Comparison of ENCODE assay signal across 10 mouse cellular contexts in the genomic region with DNA sequence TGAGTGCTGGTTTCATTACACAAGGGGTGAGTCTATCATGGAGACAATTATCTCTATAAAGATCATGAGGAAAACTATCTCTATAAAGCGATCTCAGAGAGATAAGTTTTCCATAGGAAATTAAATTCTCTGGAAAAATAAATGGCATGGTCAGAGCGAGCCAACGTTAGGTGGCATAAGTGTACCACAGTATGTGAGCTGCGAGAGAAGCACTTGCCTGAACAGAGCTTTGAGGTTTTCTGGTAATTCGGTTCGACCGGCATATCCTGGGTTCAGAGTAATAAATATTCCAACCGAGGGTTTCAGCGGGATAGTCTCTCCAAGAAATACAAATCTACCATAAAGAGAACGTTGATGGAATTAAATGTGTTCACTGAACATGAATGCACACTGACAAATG.
A peak's percentile ranks its signal among the peaks of the same experiment; 100 is the strongest.
DNase-seq lines count a peak whose midpoint lies in the region; ATAC-seq and TF ChIP-seq lines count a peak whose summit lies in the region.
"Had no signal": no experiment of that assay in that cellular context is flagged by ENCODE, and none has a peak within 500 bp of the region (broad histone marks: within the 10 kb centered on the region; RNA-seq: fewer than 3 reads in every experiment).

No protein-coding gene starts in this region.

- TF ChIP-seq CTCF in heart, adult 2 months (IDR thresholded peaks at IDR 0.05): peak; percentile 37

- intact Hi-C loops in heart, adult 2 months (cut with DNase I): no loop called here

- ATAC-seq in midbrain, embryonic 14.5 days (ENCODE audit: low FRiP score, low TSS enrichment): no peak
- no peak for ATAC-seq in midbrain, embryonic 16.5 days
- ATAC-seq in heart, embryonic 11.5 days (replicated peaks; ENCODE audit: insufficient number of reproducible peaks, low FRiP score, low TSS enrichment): no peak

- no peak for DNase-seq in heart, adult 2 months
- no peak for DNase-seq in heart, postnatal 4 days
- DNase-seq in midbrain, embryonic 14.5 days: peak; percentile 56
- DNase-seq in cerebellum, adult 9-11 months: peak; percentile 60
- DNase-seq in right cerebral cortex, postnatal 10 days (ENCODE audit: low spot score in 2 of 2): peak; percentile 51
- no peak for DNase-seq in urinary bladder, postnatal 36 days (ENCODE audit: low spot score in 2 of 2)
- DNase-seq: adrenal gland, adult 2 months had no signal

- H3K79me2 ChIP-seq in heart, adult 2 months (replicated peaks; ENCODE audit: control insufficient read depth, insufficient read depth, low read length): no peaks in the 10 kb centered on the region

- no peak for TF ChIP-seq EP300 in heart, adult 2 months (IDR thresholded peaks at IDR 0.05; ENCODE audit: insufficient read depth, low read depth, low read length)

- no peak overlapping the region for H3K4me3 ChIP-seq in heart, adult 2 months
- H3K4me3 ChIP-seq in midbrain, embryonic 14.5 days (replicated peaks; ENCODE audit: low read depth, low read length): no peak overlapping the region
- no peak overlapping the region for H3K4me3 ChIP-seq in midbrain, embryonic 16.5 days (ENCODE audit: low read depth, low read length)
- no peak overlapping the region for H3K4me3 ChIP-seq in heart, embryonic 11.5 days (ENCODE audit: low read depth, low read length)
- H3K4me3 ChIP-seq: embryonic facial prominence, embryonic 12.5 days had no signal

- H3K4me1 ChIP-seq in heart, adult 2 months (ENCODE audit: control insufficient read depth, insufficient read depth, low read length): no peaks in the 10 kb centered on the region
- no peaks in the 10 kb centered on the region for H3K4me1 ChIP-seq in midbrain, embryonic 14.5 days (ENCODE audit: control insufficient read depth, insufficient read depth, low read length)
- H3K4me1 ChIP-seq in midbrain, embryonic 16.5 days (ENCODE audit: control insufficient read depth, insufficient read depth, low read length): no peaks in the 10 kb centered on the region
- no peaks in the 10 kb centered on the region for H3K4me1 ChIP-seq in heart, embryonic 11.5 days (ENCODE audit: control insufficient read depth, insufficient read depth, low read length)
- H3K4me1 ChIP-seq: embryonic facial prominence, embryonic 12.5 days had no signal

- TF ChIP-seq POLR2A in heart, adult 2 months (IDR thresholded peaks at IDR 0.05; ENCODE audit: insufficient read depth, low read depth, low read length): no peak

- no peaks in the 10 kb centered on the region for H3K9me3 ChIP-seq in midbrain, embryonic 14.5 days (ENCODE audit: control insufficient read depth, low read length)
- no peaks in the 10 kb centered on the region for H3K9me3 ChIP-seq in midbrain, embryonic 16.5 days (replicated peaks; ENCODE audit: control insufficient read depth, low read length, poor library complexity, severe bottlenecking)
- no peaks in the 10 kb centered on the region for H3K9me3 ChIP-seq in heart, embryonic 11.5 days (replicated peaks; ENCODE audit: control insufficient read depth, low read length)
- H3K9me3 ChIP-seq: embryonic facial prominence, embryonic 12.5 days had no signal

- H3K27me3 ChIP-seq in heart, adult 2 months (ENCODE audit: control insufficient read depth, insufficient read depth, low read length): no peaks in the 10 kb centered on the region
- H3K27me3 ChIP-seq in midbrain, embryonic 14.5 days (ENCODE audit: control insufficient read depth, insufficient read depth, low read length): no peaks in the 10 kb centered on the region
- H3K27me3 ChIP-seq in midbrain, embryonic 16.5 days (ENCODE audit: control insufficient read depth, insufficient read depth, low read depth, low read length): no peaks in the 10 kb centered on the region
- H3K27me3 ChIP-seq in heart, embryonic 11.5 days (ENCODE audit: control insufficient read depth, insufficient read depth, low read length): no peaks in the 10 kb centered on the region
- H3K27me3 ChIP-seq: embryonic facial prominence, embryonic 12.5 days had no signal

- no peaks in the 10 kb centered on the region for H3K36me3 ChIP-seq in heart, adult 2 months (ENCODE audit: control insufficient read depth, insufficient read depth, low read length)
- no peaks in the 10 kb centered on the region for H3K36me3 ChIP-seq in midbrain, embryonic 14.5 days (ENCODE audit: control insufficient read depth, insufficient read depth, low read length)
- no peaks in the 10 kb centered on the region for H3K36me3 ChIP-seq in midbrain, embryonic 16.5 days (ENCODE audit: control insufficient read depth, insufficient read depth, low read length)
- no peaks in the 10 kb centered on the region for H3K36me3 ChIP-seq in heart, embryonic 11.5 days (ENCODE audit: control insufficient read depth, insufficient read depth, low read length)
- H3K36me3 ChIP-seq: embryonic facial prominence, embryonic 12.5 days had no signal

- no peak overlapping the region for H3K9ac ChIP-seq in heart, adult 2 months (ENCODE audit: low read depth, low read length)
- H3K9ac ChIP-seq in midbrain, embryonic 14.5 days (replicated peaks; ENCODE audit: low read length): no peak overlapping the region
- H3K9ac ChIP-seq in midbrain, embryonic 16.5 days (ENCODE audit: low read depth, low read length): no peak overlapping the region
- H3K9ac ChIP-seq in heart, embryonic 11.5 days (ENCODE audit: low read depth, low read length): no peak overlapping the region
- H3K9ac ChIP-seq: embryonic facial prominence, embryonic 12.5 days had no signal

- no peak overlapping the region for H3K4me2 ChIP-seq in midbrain, embryonic 14.5 days (ENCODE audit: low read length)
- no peak overlapping the region for H3K4me2 ChIP-seq in midbrain, embryonic 16.5 days (ENCODE audit: low read length)
- no peak overlapping the region for H3K4me2 ChIP-seq in heart, embryonic 11.5 days
- H3K4me2 ChIP-seq: embryonic facial prominence, embryonic 12.5 days had no signal

- H3K27ac ChIP-seq in heart, adult 2 months: no peak overlapping the region
- H3K27ac ChIP-seq in midbrain, embryonic 14.5 days (replicated peaks; ENCODE audit: low read depth, low read length): no peak overlapping the region
- no peak overlapping the region for H3K27ac ChIP-seq in midbrain, embryonic 16.5 days (ENCODE audit: low read length)
- H3K27ac ChIP-seq in heart, embryonic 11.5 days (ENCODE audit: low read depth, low read length): no peak overlapping the region
- H3K27ac ChIP-seq: embryonic facial prominence, embryonic 12.5 days had no signal

- 83% methylated on average over 10 of the region's 10 CpGs for WGBS in heart, adult 2 months
- WGBS in midbrain, embryonic 14.5 days: 69% methylated on average over 10 of the region's 10 CpGs
- 60% methylated on average over 10 of the region's 10 CpGs for WGBS in midbrain, embryonic 16.5 days
- 78% methylated on average over 10 of the region's 10 CpGs for WGBS in heart, embryonic 11.5 days (ENCODE audit: insufficient replicate concordance)

Comparison
In these comparisons a context has a peak if more than half of its experiments do, and no peak if none do; other contexts are left out.
1. DNase-seq: peak in midbrain, embryonic 14.5 days (single experiment), cerebellum, adult 9-11 months (single experiment) and right cerebral cortex, postnatal 10 days (2 of 2); none in heart, adult 2 months (0 of 2), heart, postnatal 4 days (single experiment) and urinary bladder, postnatal 36 days (0 of 2).